Mouse (Mus musculus) liver, postnatal 0 days (tissue): ENCODE data around the gene Kat2b. TPM values are rescaled to one million over a fixed set of nuclear protein-coding genes. Genes with fewer than 3 reads are reported as not detected.
A peak's percentile ranks its signal among the peaks of the same experiment; 100 is the strongest.
"Not testable (repeated sequence)": the region's sequence is repeated elsewhere in the genome, so short reads cannot be mapped to it uniquely, and the experiment has no call there.

ENCODE experiments used
- ATAC-seq: fragments of 200-750 bp; cut with Nextera tagmentation; 2 replicates; pipeline ENCODE4 v1.8.0; 2017; ENCODE audit warnings: mild to moderate bottlenecking, moderate library complexity
- DNase-seq: peaks from one replicate; pipeline ENCODE4 v3.0.0-alpha.2; 2016
- H3K27ac ChIP-seq: fragments of 300-500 bp; sonication (generic); 2 replicates; pipeline ENCODE4 v1.5.1; 2014; ENCODE audit warnings: antibody characterized with exemption, moderate library complexity, mild to moderate bottlenecking, low read depth
- H3K27me3 ChIP-seq: fragments of 300-500 bp; sonication (generic); 2 replicates; pipeline ENCODE4 v1.6.1; 2014; ENCODE audit warnings: low read length, control low read depth, mixed read lengths; ENCODE audit not compliant: insufficient read depth
- H3K36me3 ChIP-seq: fragments of 300-500 bp; sonication (generic); replicated peaks from 2 replicates; pipeline ENCODE4 v1.6.1; 2014; ENCODE audit warnings: mild to moderate bottlenecking, control low read depth, low read length, moderate library complexity, mixed read lengths; ENCODE audit not compliant: insufficient read depth
- H3K4me1 ChIP-seq: fragments of 300-500 bp; sonication (generic); 2 replicates; pipeline ENCODE4 v1.6.1; 2014; ENCODE audit warnings: antibody characterized with exemption, mild to moderate bottlenecking, control low read depth; ENCODE audit not compliant: insufficient read depth
- H3K4me2 ChIP-seq: fragments of 300-500 bp; sonication (generic); 2 replicates; pipeline ENCODE4 v1.6.1; 2014; ENCODE audit warnings: low read depth, mild to moderate bottlenecking, low read length, moderate library complexity, mixed read lengths
- H3K4me3 ChIP-seq: fragments of 300-500 bp; sonication (generic); 2 replicates; pipeline ENCODE4 v1.5.1; 2014; ENCODE audit warnings: low read depth, low read length
- H3K9ac ChIP-seq: fragments of 300-500 bp; sonication (generic); replicated peaks from 2 replicates; pipeline ENCODE4 v1.6.1; 2014; ENCODE audit warnings: mild to moderate bottlenecking, moderate library complexity
- H3K9me3 ChIP-seq: fragments of 300-500 bp; sonication (generic); 2 replicates; pipeline ENCODE4 v1.6.1; 2016; ENCODE audit warnings: mild to moderate bottlenecking, control low read depth, low read length, mixed read lengths
- CTCF ChIP-seq: sonication (generic); IDR thresholded peaks from 2 replicates; pipeline ENCODE4 v1.5.1; 2016; ENCODE audit warnings: antibody characterized with exemption, low read depth
- EP300 ChIP-seq: IDR thresholded peaks from 2 replicates; pipeline ENCODE4 v1.6.1; 2016; ENCODE audit warnings: antibody characterized with exemption, low read depth, mild to moderate bottlenecking
- WGBS: fragments of 180-500 bp; shearing (Covaris S2); extraction: QIAGEN DNeasy Blood & Tissue Kit; methylation state at CpG from one replicate; pipeline ENCODE4 v1.1.7; 2014; ENCODE audit not compliant: insufficient replicate concordance; 5-methylcytosine and 5-hydroxymethylcytosine counted together
- polyA plus RNA-seq: library from polyadenylated mRNA; unstranded; fragments of >200 nt; fragmentation: Nextera tagmentation; extraction: Ambion mirVana; gene quantifications from 2 replicates; pipeline ENCODE4 v1.2.1, GENCODE M21; 2015

The Kat2b gene
- polyA plus RNA-seq, result 5.5 and 6.2 TPM in 2 replicates

GRCm38 (mm10) chr17:53566161-53566918, at the start of gene Kat2b:
TSS of gene Kat2b (plus strand) at chr17:53566861.
- H3K9me3 ChIP-seq, result no peaks in the 10 kb centered on the region
- TF ChIP-seq CTCF (no peak), EP300 (no peak)
- ATAC-seq (no peak), DNase-seq (peak; percentile 45)
- H3K4me2 ChIP-seq, result peak within 1 kb of the TSS; percentile 96
- peaks cover 15% of the 10 kb centered on the region for H3K4me1 ChIP-seq
- peak within 1 kb of the TSS; percentile 96 for H3K4me3 ChIP-seq
- no peaks in the 10 kb centered on the region for H3K27me3 ChIP-seq
- H3K27ac ChIP-seq, result peak within 1 kb of the TSS; percentile 98
- H3K36me3 ChIP-seq, result no peaks in the 10 kb centered on the region
- WGBS, result 2% methylated on average over 20 of the region's 20 CpGs
- peak within 1 kb of the TSS; percentile 88 for H3K9ac ChIP-seq

- no peak for ATAC-seq
- H3K4me1 ChIP-seq, result no peaks in the 10 kb centered on the region
- H3K9me3 ChIP-seq, result no peaks in the 10 kb centered on the region
- DNase-seq, result no peak
- H3K9ac ChIP-seq, result no peak overlapping the region
- H3K27me3 ChIP-seq, result no peaks in the 10 kb centered on the region
- H3K4me3 ChIP-seq, result no peak overlapping the region
- H3K36me3 ChIP-seq, result no peaks in the 10 kb centered on the region
- H3K4me2 ChIP-seq, result no peak overlapping the region
- H3K27ac ChIP-seq, result no peak overlapping the region
- TF ChIP-seq CTCF (no peak; the same call in 1 of the 2 replicates), EP300 (no peak)
Measured at GRCm38 (mm10) chr17:53519364-53519763, 47.3 kb upstream of the Kat2b start.

GRCm38 (mm10) chr17:53520509-53520908, 46.2 kb upstream of the Kat2b start:
- H3K9me3 ChIP-seq, result no peaks in the 10 kb centered on the region
- H3K27me3 ChIP-seq, result no peaks in the 10 kb centered on the region
- TF ChIP-seq EP300, result no peak
- no peak for TF ChIP-seq CTCF
- DNase-seq, result no peak
- H3K4me1 ChIP-seq, result no peaks in the 10 kb centered on the region
- H3K36me3 ChIP-seq, result no peaks in the 10 kb centered on the region
- H3K4me2 ChIP-seq, result no peak overlapping the region
- no peak overlapping the region for H3K4me3 ChIP-seq
- peak; percentile 76; the same call in 1 of the 2 replicates for ATAC-seq
- H3K27ac ChIP-seq, result no peak overlapping the region
- no peak overlapping the region for H3K9ac ChIP-seq

GRCm38 (mm10) chr17:53528034-53528433, 38.6 kb upstream of the Kat2b start:
- TF ChIP-seq CTCF (no peak), EP300 (no peak)
- H3K36me3 ChIP-seq, result no peaks in the 10 kb centered on the region
- WGBS, result 83% methylated on average over 2 of the region's 2 CpGs

GRCm38 (mm10) chr17:53531160-53531559, 35.5 kb upstream of the Kat2b start:
- ATAC-seq (no peak), DNase-seq (no peak)
- no peak overlapping the region for H3K4me2 ChIP-seq
- H3K27ac ChIP-seq, result no peak overlapping the region
- no peak overlapping the region for H3K4me3 ChIP-seq
- no peaks in the 10 kb centered on the region for H3K27me3 ChIP-seq
- H3K4me1 ChIP-seq, result no peaks in the 10 kb centered on the region; the same call in 1 of the 2 replicates
- TF ChIP-seq EP300, result no peak
- peak; percentile 50 for TF ChIP-seq CTCF
- 38% methylated on average over 2 of the region's 2 CpGs for WGBS
- H3K9ac ChIP-seq, result no peak overlapping the region
- no peaks in the 10 kb centered on the region for H3K9me3 ChIP-seq
- H3K36me3 ChIP-seq, result no peaks in the 10 kb centered on the region

More at GRCm38 (mm10) chr17:53528034-53528433, 38.6 kb upstream of the Kat2b start:
- no peak for DNase-seq
- Histone ChIP-seq H3K9ac (no peak overlapping the region), H3K4me3 (no peak overlapping the region), H3K27me3 (no peaks in the 10 kb centered on the region), H3K9me3 (no peaks in the 10 kb centered on the region), H3K4me1 (no peaks in the 10 kb centered on the region; the same call in 1 of the 2 replicates), H3K27ac (no peak overlapping the region), H3K4me2 (no peak overlapping the region)
- ATAC-seq, result no peak

GRCm38 (mm10) chr17:53532425-53532824, 34.2 kb upstream of the Kat2b start:
- WGBS, result 35% methylated on average over 2 of the region's 2 CpGs
- no peaks in the 10 kb centered on the region for H3K36me3 ChIP-seq
- no peaks in the 10 kb centered on the region for H3K27me3 ChIP-seq
- no peaks in the 10 kb centered on the region for H3K9me3 ChIP-seq
- H3K27ac ChIP-seq, result no peak overlapping the region
- DNase-seq (peak; percentile 34), ATAC-seq (no peak)
- H3K4me1 ChIP-seq, result no peaks in the 10 kb centered on the region; the same call in 1 of the 2 replicates
- no peak overlapping the region for H3K4me3 ChIP-seq
- TF ChIP-seq CTCF, result no peak
- TF ChIP-seq EP300, result no peak
- no peak overlapping the region for H3K9ac ChIP-seq
- H3K4me2 ChIP-seq, result no peak overlapping the region

- WGBS, result 85% methylated on average over 2 of the region's 2 CpGs
- H3K36me3 ChIP-seq, H3K27ac ChIP-seq, H3K4me1 ChIP-seq, H3K27me3 ChIP-seq, DNase-seq, ATAC-seq, H3K4me3 ChIP-seq, H3K9ac ChIP-seq, H3K4me2 ChIP-seq, H3K9me3 ChIP-seq: not testable (repeated sequence)
Measured at GRCm38 (mm10) chr17:53539351-53539750, 27.3 kb upstream of the Kat2b start, which contains the start of gene Pp2d1. TSS of gene Pp2d1 (minus strand) at chr17:53539451.
